Mouse (Mus musculus) testis, postnatal 14 days (tissue): Measurements from ENCODE around the gene Bckdhb.
"Not testable (repeated sequence)": the region's sequence is repeated elsewhere in the genome, so short reads cannot be mapped to it uniquely, and the experiment has no call there.

Source experiments
- DNase-seq: peaks from one replicate; pipeline ENCODE4 v3.0.0; 2021; ENCODE audit warnings: low spot score

Gene Bckdhb

DNA sequence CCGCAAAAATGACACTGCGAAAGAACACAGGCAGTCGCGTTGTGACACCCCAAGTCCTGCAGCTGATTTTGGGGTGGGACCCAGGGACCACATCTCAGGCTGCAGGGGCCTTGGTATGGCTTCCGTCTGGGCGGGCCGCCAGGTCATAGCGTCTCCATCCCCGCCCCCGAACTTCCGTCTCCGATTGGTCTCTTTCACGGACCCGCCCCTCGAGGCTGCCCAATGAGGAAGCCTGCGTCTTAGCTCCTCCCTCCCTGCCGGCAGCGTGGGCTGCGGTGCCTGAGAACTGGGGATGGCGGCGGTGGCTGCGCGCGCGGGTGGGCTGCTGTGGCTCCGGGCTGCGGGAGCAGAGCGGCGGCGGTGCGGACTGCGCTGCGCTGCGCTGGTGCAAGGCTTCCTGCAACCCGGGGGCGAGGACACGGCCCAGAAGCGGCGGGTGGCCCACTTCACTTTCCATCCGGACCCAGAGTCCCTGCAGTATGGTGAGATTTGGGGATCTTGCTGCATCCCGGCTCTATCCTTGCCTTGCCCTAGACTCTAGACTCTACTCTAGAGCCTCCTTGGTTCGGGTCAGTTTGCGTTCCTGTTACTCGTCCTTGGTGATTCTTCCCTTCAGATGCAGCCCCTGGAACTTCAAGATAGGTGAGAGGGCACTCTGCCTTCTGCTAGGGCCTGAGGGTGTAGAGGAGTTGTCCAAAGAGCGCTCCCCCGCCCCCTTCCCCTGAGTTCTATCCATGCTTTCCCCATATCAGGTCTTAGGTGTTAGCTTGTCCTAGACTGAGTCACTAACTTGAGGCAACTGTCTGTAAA is at the start of gene Bckdhb:
TSS of gene Bckdhb (plus strand) at position 268 of the 810 bp plus-strand sequence.
- DNase-seq, result peak; percentile 96

DNA sequence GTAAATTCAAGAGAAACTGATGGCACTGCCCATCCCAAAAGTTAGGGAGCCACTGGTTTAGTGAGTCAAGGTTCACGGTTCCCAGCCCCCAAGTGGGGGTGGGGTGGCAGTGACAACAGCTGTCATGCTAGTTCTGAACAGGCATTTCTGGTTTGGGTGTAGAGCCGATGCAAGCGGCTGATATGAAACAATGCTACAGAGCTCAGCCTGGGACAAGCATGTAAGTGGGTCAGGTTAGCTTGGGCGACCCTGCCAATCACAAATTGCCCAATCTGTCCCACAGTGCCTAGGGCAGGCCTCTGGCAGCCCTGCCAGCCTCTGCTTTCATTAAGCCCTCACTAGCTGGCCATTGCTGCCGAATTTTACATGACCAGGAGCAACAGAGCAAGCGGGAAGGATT is 42.8 kb upstream of the Bckdhb start:
- no peak for DNase-seq

- DNase-seq, result no peak
Measured at GRCm38 (mm10) chr9:83886149-83886548, 38.8 kb upstream of the Bckdhb start.

DNA sequence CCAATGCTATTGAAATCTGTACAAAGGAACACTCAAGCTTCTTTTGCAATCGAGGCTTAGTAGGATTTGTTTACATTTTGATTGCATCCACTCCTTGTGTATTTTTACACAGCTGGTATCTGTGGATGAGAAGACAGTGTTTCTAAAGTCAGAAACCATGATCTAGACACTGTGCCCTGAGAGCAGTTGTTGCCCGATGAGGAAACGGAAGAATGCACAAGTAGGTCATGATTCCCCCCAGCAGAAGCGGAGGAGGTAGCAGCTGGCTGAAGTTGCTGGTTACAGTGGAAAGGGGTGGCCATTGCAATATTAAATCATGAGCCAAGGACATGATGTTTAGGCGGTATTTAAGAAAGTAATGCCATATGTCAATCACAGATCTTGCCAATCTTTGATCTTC is 36.7 kb upstream of the Bckdhb start:
- DNase-seq, result no peak

GRCm38 (mm10) chr9:83893073-83893472 is 31.9 kb upstream of the Bckdhb start:
- no peak for DNase-seq

DNA sequence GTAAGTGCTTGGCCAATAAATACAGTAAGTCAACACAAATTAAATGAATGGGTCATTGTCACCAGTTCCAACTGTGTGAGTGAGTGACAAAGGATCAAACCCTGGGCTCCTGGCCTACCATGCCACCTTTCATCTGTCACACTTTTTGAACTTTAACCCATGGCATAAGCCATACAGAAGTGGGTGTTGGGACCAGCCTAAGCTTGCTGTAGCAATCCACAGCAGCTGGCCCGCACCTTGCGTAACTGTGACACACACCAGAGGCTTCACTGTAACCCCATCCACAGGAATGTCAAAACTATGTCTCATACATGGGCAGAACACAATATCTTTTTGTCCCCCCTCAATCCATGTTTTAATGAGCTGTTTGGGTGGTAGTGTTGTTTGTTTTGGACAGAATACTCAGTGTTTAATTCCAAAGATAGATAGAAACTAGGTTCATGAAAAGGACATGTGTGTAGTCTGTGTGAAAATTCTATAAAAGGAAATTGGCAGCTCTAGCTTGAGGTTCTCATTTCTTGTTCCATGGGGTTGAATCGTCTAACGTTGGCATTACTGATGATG is 31.1 kb upstream of the Bckdhb start:
- DNase-seq, result no peak

DNA sequence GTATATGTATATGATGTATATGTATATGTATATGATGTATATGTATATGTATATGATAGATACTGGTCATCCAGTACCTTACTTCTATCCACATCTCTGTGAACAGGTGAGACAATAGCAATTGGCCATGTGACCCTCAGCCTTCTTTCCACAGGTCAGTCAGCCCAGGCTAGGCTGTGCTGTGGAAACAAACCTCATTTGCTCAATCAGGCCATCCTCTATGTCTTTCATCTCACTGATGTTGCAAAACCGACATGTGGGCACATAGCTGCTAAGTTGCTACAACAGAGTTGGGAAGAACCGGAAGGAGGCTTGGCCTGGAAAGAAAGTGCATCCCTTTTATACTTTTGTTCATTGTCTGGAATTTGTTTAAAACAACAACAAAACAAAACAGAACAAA is 22.9 kb upstream of the Bckdhb start:
- no peak for DNase-seq

- DNase-seq, result no peak
Measured at GRCm38 (mm10) chr9:83905820-83906219, 19.1 kb upstream of the Bckdhb start.

- no peak for DNase-seq
Measured at GRCm38 (mm10) chr9:83907017-83907416, 17.9 kb upstream of the Bckdhb start.

- DNase-seq, result no peak
Measured at GRCm38 (mm10) chr9:83909836-83910235, 15.1 kb upstream of the Bckdhb start.

DNA sequence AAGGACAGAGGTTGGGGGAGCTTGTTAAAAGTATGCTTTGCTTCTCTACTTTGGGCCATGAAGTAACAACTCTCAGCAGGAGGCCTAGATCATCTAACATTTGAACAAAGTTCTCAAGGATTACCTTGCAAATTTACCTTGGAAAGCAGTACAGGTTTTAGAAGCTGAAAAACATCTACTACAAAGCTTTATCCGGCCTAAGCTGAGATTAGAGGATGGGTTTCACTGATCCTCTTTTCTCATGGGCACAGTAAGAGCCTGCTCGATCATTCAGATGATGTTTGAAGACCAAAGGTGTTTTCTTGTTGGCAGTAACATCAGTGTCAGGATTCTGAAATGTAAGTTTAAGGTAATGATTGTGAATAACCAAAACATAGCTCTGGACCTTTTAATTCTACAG is 14.0 kb upstream of the Bckdhb start:
- DNase-seq, result no peak

DNA sequence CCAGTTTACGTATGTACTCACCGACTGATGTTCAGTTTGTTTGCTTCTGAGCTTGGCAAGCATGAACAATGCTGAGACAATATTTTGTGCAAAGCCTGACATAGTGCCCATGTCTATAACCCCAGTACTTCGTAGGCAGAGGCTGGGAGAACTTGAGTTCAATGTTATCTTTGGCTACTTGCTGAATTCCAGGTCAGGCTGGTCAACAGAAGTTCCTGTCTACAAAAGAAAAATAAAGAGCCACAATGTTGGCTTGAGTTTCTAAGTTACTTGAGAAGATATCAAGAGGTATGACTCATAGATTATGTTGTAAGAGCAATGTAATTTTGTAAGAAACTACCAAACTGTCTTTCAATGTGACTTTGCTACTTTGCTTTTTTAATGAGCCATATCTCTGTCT is 2.9 kb upstream of the Bckdhb start:
- no peak for DNase-seq

DNA sequence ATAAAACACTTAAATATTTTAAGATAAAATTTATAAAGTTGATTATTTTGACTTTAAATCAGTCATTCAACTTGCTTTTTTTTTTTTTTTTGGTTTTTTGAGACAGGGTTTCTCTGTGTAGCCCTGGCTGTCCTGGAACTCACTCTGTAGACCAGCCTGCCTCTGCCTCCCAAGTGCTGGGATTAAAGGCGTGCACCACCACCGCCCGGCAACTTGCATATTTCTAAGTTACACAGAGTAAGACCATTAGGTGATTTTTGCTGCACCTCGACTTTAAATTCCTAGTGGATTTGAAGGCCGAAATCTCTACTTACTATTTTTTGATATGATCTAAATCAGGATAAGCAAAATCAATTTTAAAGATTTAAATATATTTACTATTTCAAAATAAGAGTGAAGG is 589 bp upstream of the Bckdhb start:
- no peak for DNase-seq

GRCm38 (mm10) chr9:83925688-83926041 is 720 bp downstream of the Bckdhb start:
- DNase-seq, result no peak

DNA sequence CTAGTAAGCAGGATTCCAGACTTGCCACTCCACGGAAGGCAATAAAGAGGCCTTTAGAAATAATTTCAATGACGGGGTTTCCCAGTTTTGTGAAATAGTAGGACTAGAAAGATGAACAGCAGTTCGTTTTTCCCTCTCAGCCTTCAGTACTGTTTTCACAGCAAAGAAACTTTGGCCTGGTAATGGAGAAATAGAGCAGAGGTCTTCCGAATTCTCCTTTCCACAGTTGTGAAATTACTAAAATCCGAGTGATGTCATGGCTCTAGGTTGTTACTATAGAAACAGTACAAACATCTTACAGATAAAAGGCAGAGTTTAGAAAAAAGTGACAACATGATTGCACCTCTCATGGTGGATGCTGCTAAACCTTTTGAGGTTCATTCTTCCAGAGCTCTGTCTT is 1.4 kb downstream of the Bckdhb start:
- no peak for DNase-seq

DNA sequence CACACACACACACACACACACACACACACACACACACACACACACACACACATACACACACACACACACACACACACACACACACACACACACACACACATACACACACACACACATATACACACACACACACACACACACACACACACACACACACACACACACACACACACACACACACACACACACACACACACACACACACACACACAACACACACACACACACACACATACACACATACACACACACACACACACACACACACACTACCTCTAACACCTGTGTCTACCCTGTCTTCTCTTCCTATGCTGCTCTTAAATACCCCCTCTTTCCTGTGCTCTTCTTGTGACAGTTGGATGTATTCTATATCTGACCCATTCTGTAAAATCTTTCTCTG is 14.6 kb downstream of the Bckdhb start:
- DNase-seq, result not testable (repeated sequence)

- DNase-seq, result no peak
Measured at GRCm38 (mm10) chr9:83940016-83940415, 15.1 kb downstream of the Bckdhb start.

- DNase-seq, result no peak
Measured at GRCm38 (mm10) chr9:83940537-83941363, 15.8 kb downstream of the Bckdhb start.

DNA sequence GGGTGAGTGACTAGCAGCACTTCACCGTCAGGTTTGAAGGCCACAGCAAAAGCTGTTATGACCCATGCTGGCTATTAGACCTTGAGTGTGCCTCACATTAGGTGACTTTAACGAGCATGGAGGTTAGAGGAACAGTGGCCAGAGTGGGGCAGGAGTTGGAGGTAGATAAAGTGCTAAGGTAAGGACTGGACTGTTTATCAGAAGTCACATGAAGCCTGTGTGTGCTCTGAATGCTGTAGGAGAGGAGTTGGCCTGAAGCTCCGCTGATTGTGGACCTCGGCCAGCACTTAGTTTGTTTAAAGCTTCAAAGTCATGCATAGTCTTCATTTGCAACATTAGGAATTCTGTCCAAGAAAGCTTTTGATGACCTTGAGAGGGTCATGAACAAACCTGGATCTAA is 26.4 kb downstream of the Bckdhb start:
- no peak for DNase-seq

GRCm38 (mm10) chr9:83956632-83957314 is 31.8 kb downstream of the Bckdhb start:
- peak; percentile 62 for DNase-seq

GRCm38 (mm10) chr9:83962098-83963086 is 37.4 kb downstream of the Bckdhb start:
- DNase-seq, result peak; percentile 51
